Mouse (Mus musculus): Measurements from ENCODE around the gene F2.

GRCm38 (mm10) chr2:91656774-91657173 lies 20.6 kb upstream of the F2 start:
- TF ChIP-seq POLR2A (IDR thresholded peaks at IDR 0.05; ENCODE audit: control insufficient read depth, low read depth, low read length) = no peak
- TF ChIP-seq CTCF (IDR thresholded peaks at IDR 0.05; ENCODE audit: control insufficient read depth, insufficient read depth, insufficient replicate concordance, low read depth, low read length) = 0 out of 2 replicates have a peak, but pooled peaks have one; percentile 4
